Mouse (Mus musculus) E14TG2a.4 (cell line): Measurements from ENCODE around the gene Pih1d1.

Source experiments
- CTCF ChIP-seq: conservative IDR thresholded peaks from 2 replicates; pipeline ENCODE4 v1.5.1; 2014; ENCODE audit warnings: low read length
- NANOG ChIP-seq: IDR thresholded peaks from 2 replicates; pipeline ENCODE4 v1.6.1; 2014; ENCODE audit warnings: borderline replicate concordance, low read length, mixed read lengths
- POU5F1 ChIP-seq: IDR thresholded peaks from 2 replicates; pipeline ENCODE4 v1.6.1; 2014; ENCODE audit warnings: low read length, borderline replicate concordance

DNA sequence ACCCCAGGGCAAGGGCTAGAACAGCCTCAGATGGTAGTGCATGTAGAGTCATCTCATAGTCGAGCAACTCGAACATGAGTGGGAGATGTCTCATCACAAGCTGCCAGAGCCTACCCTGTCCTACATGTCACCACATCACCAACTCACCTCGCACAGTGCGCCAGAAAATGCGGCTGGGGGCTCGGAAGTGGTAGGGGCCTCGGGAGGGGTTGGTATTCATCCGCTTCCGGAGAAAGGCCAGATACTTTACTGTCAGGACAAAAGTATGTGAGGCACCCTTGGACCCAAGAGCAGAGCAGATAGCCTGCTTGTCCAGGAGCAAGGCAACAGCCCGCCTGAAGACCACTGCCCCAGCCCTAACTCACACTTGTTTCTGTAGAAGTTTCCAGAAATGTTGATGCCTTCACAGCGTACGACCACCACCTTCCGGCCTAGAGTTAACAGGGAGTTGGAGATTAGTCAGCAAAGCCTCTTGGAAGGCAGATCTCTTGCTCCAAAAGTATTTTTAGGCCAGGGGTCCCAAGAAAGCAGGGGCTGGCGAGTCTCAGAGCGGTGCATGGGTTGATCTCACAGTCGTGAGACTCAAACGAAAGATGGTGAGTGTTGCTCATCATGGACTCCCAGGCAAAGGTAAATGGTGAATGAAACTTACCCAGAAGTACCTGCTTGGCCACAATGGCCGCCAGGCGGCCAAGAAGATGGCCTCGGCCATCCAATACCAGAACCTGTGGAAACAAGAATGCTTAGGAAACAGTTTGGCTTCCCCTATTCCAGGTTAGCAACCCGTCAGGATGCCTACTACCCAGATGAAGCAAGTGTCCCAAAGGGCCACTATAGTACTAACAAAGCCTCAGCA, 27.0 kb upstream of the Pih1d1 start:
- TF ChIP-seq CTCF: peak; percentile 21; the same call in 1 of the 2 replicates
- TF ChIP-seq POU5F1: no peak
- no peak for TF ChIP-seq NANOG
